Mouse (Mus musculus): ENCODE measurements around the gene Lama1.

DNA sequence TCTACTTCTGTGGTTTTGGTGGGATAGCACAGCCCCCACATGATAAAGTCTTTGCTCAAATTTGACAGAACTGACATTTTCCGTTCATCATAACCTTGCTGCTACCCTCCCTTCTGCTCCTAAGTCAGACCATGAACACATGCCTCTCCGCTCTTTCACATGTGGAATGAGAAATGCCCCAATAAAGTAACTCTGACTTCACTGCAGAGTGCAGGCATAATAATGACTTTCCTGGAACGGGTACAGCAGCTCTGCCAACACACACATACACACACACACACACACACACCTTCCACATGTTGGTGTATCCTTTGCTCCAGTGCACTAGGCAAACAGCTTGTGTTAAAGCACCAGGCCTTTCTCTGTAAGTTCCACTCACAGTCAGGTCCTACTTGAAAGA lies 167.9 kb downstream of the Lama1 start:
- TF ChIP-seq CTCF (IDR thresholded peaks at IDR 0.05; ENCODE audit: borderline replicate concordance, control insufficient read depth, extremely low read depth, insufficient read depth, low read length, poor library complexity) (no peak), POLR2A (IDR thresholded peaks at IDR 0.05; ENCODE audit: control insufficient read depth, extremely low read depth, insufficient read depth, low read length, poor library complexity) (no peak)

Data from thymus, adult 2 months (tissue).